Mouse (Mus musculus): ENCODE data around the gene Fryl.

DNA sequence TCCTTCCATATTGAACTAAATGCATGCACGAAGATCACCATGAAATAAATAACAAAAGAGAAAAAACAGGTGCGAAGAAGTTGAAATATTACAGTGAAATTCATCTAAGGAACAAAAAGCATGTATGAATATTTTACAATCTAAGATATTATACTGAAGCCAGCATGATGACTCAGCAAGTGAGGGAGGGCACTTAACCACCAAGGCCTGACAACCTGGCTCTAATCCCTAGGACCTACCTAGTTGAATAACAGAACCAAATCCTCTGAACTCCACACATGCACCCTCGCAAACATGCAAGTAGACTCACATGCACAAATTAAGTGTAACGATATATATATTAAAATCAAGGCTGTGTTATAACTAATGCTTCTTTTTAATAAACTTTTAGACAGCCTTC, 7.1 kb downstream of the Fryl start:
- TF ChIP-seq GATA1 (IDR thresholded peaks at IDR 0.05; ENCODE audit: borderline replicate concordance, low read length), result no peak
- no peak for TF ChIP-seq CTCF (IDR thresholded peaks at IDR 0.05; ENCODE audit: low read depth, low read length)
- TF ChIP-seq POLR2AphosphoS5 (IDR thresholded peaks at IDR 0.05; ENCODE audit: insufficient replicate concordance, low read depth, low read length), result no peak
- TF ChIP-seq GATA2 (IDR thresholded peaks at IDR 0.05; ENCODE audit: borderline replicate concordance, low read depth, low read length), result no peak

Measured in G1E (cell line).